Mouse (Mus musculus): ENCODE results near the gene Nsmce1. TPM values are rescaled to one million over a fixed set of nuclear protein-coding genes. Genes with fewer than 3 reads are reported as not detected.

The Nsmce1 gene
- total RNA-seq, 2 experiments from 2014 or later: 9.3 TPM

GRCm38 (mm10) chr7:125491760-125492159, 364 bp upstream of the Nsmce1 start:
- no peak for DNase-seq

- DNase-seq: no peak
Observed at GRCm38 (mm10) chr7:125489636-125490035, 1.8 kb downstream of the Nsmce1 start.

GRCm38 (mm10) chr7:125488706-125489105, 2.7 kb downstream of the Nsmce1 start:
- no peak for DNase-seq

GRCm38 (mm10) chr7:125487126-125487525, 4.3 kb downstream of the Nsmce1 start:
- no peak for DNase-seq

GRCm38 (mm10) chr7:125486121-125486630, 5.2 kb downstream of the Nsmce1 start:
- DNase-seq: no peak

- DNase-seq: no peak
Observed at GRCm38 (mm10) chr7:125484791-125485190, 6.6 kb downstream of the Nsmce1 start.

- DNase-seq: no peak
Observed at GRCm38 (mm10) chr7:125482886-125483285, 8.5 kb downstream of the Nsmce1 start.

- no peak for DNase-seq
Observed at GRCm38 (mm10) chr7:125482339-125482738, 9.1 kb downstream of the Nsmce1 start.

GRCm38 (mm10) chr7:125480518-125480917, 10.9 kb downstream of the Nsmce1 start:
- DNase-seq: no peak

- no peak for DNase-seq
Observed at GRCm38 (mm10) chr7:125478391-125478984, 12.9 kb downstream of the Nsmce1 start.

GRCm38 (mm10) chr7:125475601-125476251, 15.7 kb downstream of the Nsmce1 start:
- DNase-seq: peak; percentile 32

- DNase-seq: no peak
Observed at GRCm38 (mm10) chr7:125474535-125474934, 16.9 kb downstream of the Nsmce1 start.

- DNase-seq: peak; percentile 50
Observed at GRCm38 (mm10) chr7:125471991-125472741, 19.2 kb downstream of the Nsmce1 start.

GRCm38 (mm10) chr7:125470901-125471300, 20.5 kb downstream of the Nsmce1 start:
- no peak for DNase-seq

- DNase-seq: peak; percentile 33
Observed at GRCm38 (mm10) chr7:125469937-125470336, 21.5 kb downstream of the Nsmce1 start.

GRCm38 (mm10) chr7:125462200-125462599, 29.2 kb downstream of the Nsmce1 start:
- DNase-seq: no peak

- no peak for DNase-seq
Observed at GRCm38 (mm10) chr7:125453671-125454070, 37.7 kb downstream of the Nsmce1 start.

GRCm38 (mm10) chr7:125451078-125451477, 40.3 kb downstream of the Nsmce1 start:
- no peak for DNase-seq

GRCm38 (mm10) chr7:125450678-125451077, 40.7 kb downstream of the Nsmce1 start:
- DNase-seq: no peak

- peak; percentile 91 for DNase-seq
Observed at GRCm38 (mm10) chr7:125444464-125445401, 46.7 kb downstream of the Nsmce1 start, which contains the start of gene Kdm8. Kdm8 (plus strand) TSS chr7:125444676.

- no peak for DNase-seq
Observed at GRCm38 (mm10) chr7:125444076-125444463, 47.3 kb downstream of the Nsmce1 start.

- no peak for DNase-seq
Observed at GRCm38 (mm10) chr7:125442323-125442722, 49.1 kb downstream of the Nsmce1 start.
